Mouse (Mus musculus) left cerebral cortex, postnatal 14 days (tissue): ENCODE data around the gene Zcchc4. TPM values are rescaled to one million over a fixed set of nuclear protein-coding genes. Genes with fewer than 3 reads are reported as not detected.

Source experiments
- DNase-seq, 2 experiments: peaks; one replicate each; pipeline ENCODE4 v3.0.0; 2021 to 2022; ENCODE audit warnings: low spot score in 2 of 2, mixed read lengths in 1 of 2
- intact Hi-C: fragments of 180-260 bp; cut with DNase I; formaldehyde crosslinking; loops from one replicate; pipeline ENCODE4 v1.15.1; 2025
- total RNA-seq, 2 experiments: library from RNA; stranded (reverse); gene quantifications; 2 replicates each; pipeline ENCODE4 v1.2.3; 2021

Zcchc4 gene
- total RNA-seq, 2 experiments from 2014 or later, result 8.1 to 8.2 TPM

GRCm38 (mm10) chr5:52865825-52866224 lies 90.6 kb downstream of the Zcchc4 start:
- DNase-seq, result peak in 1 of 2 experiments; percentile 14
- intact Hi-C loops, result no loop called here

- intact Hi-C loops, result no loop called here
- no peak for DNase-seq
These were observed 91.3 kb downstream of the Zcchc4 start for GRCm38 (mm10) chr5:52866361-52867155.

- no peak for DNase-seq
- intact Hi-C loops, result no loop called here
These were observed 93.9 kb downstream of the Zcchc4 start for GRCm38 (mm10) chr5:52868918-52869703.

- intact Hi-C loops, result no loop called here
- no peak for DNase-seq
These were observed 96.3 kb downstream of the Zcchc4 start for GRCm38 (mm10) chr5:52871461-52871860.

GRCm38 (mm10) chr5:52871986-52872385 lies 96.8 kb downstream of the Zcchc4 start:
- intact Hi-C loops, result no loop called here

More at GRCm38 (mm10) chr5:52871986-52872385, 96.8 kb downstream of the Zcchc4 start:
- DNase-seq, result no peak

Other genes starting within 250 kb of the Zcchc4 start
- gene Lgi2, start 208.9 kb upstream of the Zcchc4 start, total RNA-seq, result 10 to 100 TPM; 48.9 to 57.3 TPM
- 10 to 100 TPM; 10.0 to 10.7 TPM for gene Sepsecs, start 105.7 kb upstream of the Zcchc4 start, total RNA-seq
- 1 to 10 TPM; 1.5 to 2.0 TPM for gene Pi4k2b, start 33.8 kb upstream of the Zcchc4 start, total RNA-seq
- 10 to 100 TPM; 70.0 to 71.4 TPM for gene Anapc4, start 58.6 kb downstream of the Zcchc4 start, total RNA-seq